Mouse (Mus musculus) macrophage (primary cell): ENCODE measurements around the gene Hoxa3. TPM values are rescaled to one million over a fixed set of nuclear protein-coding genes. Genes with fewer than 3 reads are reported as not detected.

Source experiments
- H3K27ac ChIP-seq: fragments of 350-480 bp; formaldehyde crosslinking; 2 replicates; pipeline ENCODE4 v1.9.0; 2021
- H3K36me3 ChIP-seq: fragments of 350-480 bp; formaldehyde crosslinking; 2 replicates; pipeline ENCODE4 v1.9.0; 2021; ENCODE audit errors: inconsistent target
- H3K4me3 ChIP-seq: fragments of 350-480 bp; formaldehyde crosslinking; 2 replicates; pipeline ENCODE4 v1.9.0; 2021; ENCODE audit errors: inconsistent target
- H3K79me2 ChIP-seq: fragments of 350-480 bp; formaldehyde crosslinking; 2 replicates; pipeline ENCODE4 v1.9.0; 2021; ENCODE audit errors: inconsistent target
- WGBS: methylation state at CpG from one replicate; pipeline ENCODE4 v1.1.7; 2026; ENCODE audit warnings: inconsistent platforms; ENCODE audit not compliant: missing documents; 5-methylcytosine and 5-hydroxymethylcytosine counted together
- polyA plus RNA-seq: library from polyadenylated mRNA; stranded (reverse); fragments of 250-400 nt; gene quantifications from 3 replicates; pipeline ENCODE4 v1.2.4, GENCODE M21; 2018; ENCODE audit warnings: inconsistent platforms

Hoxa3 gene
- polyA plus RNA-seq, 1 experiment from 2014 or later = 0.04 TPM

DNA sequence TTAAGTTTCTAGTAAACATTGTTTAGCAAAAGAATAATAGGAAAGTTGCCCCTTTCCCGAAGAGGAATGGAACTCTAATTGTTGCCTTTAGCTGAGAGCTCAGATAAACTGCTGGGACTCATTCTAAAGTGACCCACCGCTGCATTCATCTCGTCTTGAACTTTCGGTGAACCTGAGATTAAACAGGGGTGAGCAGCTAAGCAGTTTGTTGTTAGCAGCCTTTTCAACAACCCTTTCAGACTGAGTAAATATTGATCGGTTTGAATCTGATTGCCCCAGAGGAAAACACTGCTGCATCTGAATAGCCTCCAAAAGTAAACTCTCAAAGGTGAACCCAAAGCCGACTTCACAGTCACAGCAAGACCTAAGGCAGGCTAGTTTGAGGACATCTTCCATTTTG, 59.9 kb downstream of the Hoxa3 start:
- WGBS = 49% methylated on average over 6 of the region's 6 CpGs
- H3K36me3 ChIP-seq = no peaks in the 10 kb centered on the region
- no peak overlapping the region for H3K4me3 ChIP-seq
- H3K79me2 ChIP-seq = no peaks in the 10 kb centered on the region
- no peak overlapping the region for H3K27ac ChIP-seq

- H3K4me3 ChIP-seq = no peak overlapping the region
- H3K27ac ChIP-seq = no peak overlapping the region
- WGBS = 61% methylated on average over 16 of the region's 16 CpGs
- no peaks in the 10 kb centered on the region for H3K79me2 ChIP-seq
- H3K36me3 ChIP-seq = no peaks in the 10 kb centered on the region
Measured at GRCm38 (mm10) chr6:52152226-52153193, 60.6 kb downstream of the Hoxa3 start.

GRCm38 (mm10) chr6:52151571-52151970, 61.6 kb downstream of the Hoxa3 start:
- Histone ChIP-seq H3K79me2 (no peaks in the 10 kb centered on the region), H3K27ac (no peak overlapping the region)

DNA sequence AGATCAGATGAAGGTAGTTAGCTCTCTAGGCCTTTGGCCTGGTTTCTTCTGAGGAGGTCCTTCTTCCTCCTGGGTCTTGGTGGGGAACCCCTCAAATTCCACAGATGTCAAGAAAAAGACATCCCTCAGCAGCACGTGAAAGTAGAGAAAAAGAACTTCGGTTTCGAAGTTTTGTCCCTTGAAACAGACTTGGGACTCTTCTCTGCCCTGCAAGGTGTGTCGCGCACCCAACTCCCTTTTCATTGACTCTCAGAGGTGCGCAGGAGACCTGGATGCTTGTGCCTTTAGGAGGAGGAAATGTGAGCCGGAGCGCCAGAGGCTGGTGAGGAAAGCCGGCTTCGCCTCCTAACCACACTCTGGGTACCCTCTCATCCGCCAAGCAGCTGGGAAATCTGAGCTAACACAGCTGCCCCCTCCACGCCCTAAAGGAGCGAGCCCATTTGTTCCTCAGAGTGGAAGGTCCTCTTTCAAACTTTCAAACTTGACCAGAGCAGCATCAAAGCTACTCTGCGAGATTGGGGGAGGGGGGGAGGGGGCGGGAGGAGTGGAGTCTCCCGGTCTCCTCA, 62.7 kb downstream of the Hoxa3 start:
- no peaks in the 10 kb centered on the region for H3K79me2 ChIP-seq
- no peak overlapping the region for H3K27ac ChIP-seq
- WGBS = 28% methylated on average over 16 of the region's 16 CpGs

More at GRCm38 (mm10) chr6:52151571-52151970, 61.6 kb downstream of the Hoxa3 start:
- no peak overlapping the region for H3K4me3 ChIP-seq
- 27% methylated on average over 3 of the region's 4 CpGs for WGBS
- no peaks in the 10 kb centered on the region for H3K36me3 ChIP-seq

GRCm38 (mm10) chr6:52139115-52139514, 74.0 kb downstream of the Hoxa3 start:
- Histone ChIP-seq H3K4me3 (no peak overlapping the region), H3K79me2 (no peaks in the 10 kb centered on the region), H3K27ac (no peak overlapping the region), H3K36me3 (no peaks in the 10 kb centered on the region)
- WGBS = 90% methylated on average over 5 of the region's 5 CpGs

More for the DNA sequence above, 62.7 kb downstream of the Hoxa3 start:
- H3K4me3 ChIP-seq = no peak overlapping the region
- no peaks in the 10 kb centered on the region for H3K36me3 ChIP-seq

GRCm38 (mm10) chr6:52138576-52138975, 74.6 kb downstream of the Hoxa3 start:
- WGBS = 93% methylated on average over 10 of the region's 10 CpGs

GRCm38 (mm10) chr6:52137841-52138535, 75.1 kb downstream of the Hoxa3 start:
- Histone ChIP-seq H3K27ac (no peak overlapping the region), H3K79me2 (no peaks in the 10 kb centered on the region), H3K4me3 (no peak overlapping the region), H3K36me3 (no peaks in the 10 kb centered on the region)
- WGBS = 93% methylated on average over 8 of the region's 9 CpGs

More at GRCm38 (mm10) chr6:52138576-52138975, 74.6 kb downstream of the Hoxa3 start:
- Histone ChIP-seq H3K79me2 (no peaks in the 10 kb centered on the region), H3K4me3 (no peak overlapping the region), H3K36me3 (no peaks in the 10 kb centered on the region), H3K27ac (no peak overlapping the region)

- no peak overlapping the region for H3K27ac ChIP-seq
- 93% methylated on average over 4 of the region's 4 CpGs for WGBS
- no peak overlapping the region for H3K4me3 ChIP-seq
- H3K36me3 ChIP-seq = no peaks in the 10 kb centered on the region
- H3K79me2 ChIP-seq = no peaks in the 10 kb centered on the region
Measured at GRCm38 (mm10) chr6:52123673-52124072, 89.5 kb downstream of the Hoxa3 start.

DNA sequence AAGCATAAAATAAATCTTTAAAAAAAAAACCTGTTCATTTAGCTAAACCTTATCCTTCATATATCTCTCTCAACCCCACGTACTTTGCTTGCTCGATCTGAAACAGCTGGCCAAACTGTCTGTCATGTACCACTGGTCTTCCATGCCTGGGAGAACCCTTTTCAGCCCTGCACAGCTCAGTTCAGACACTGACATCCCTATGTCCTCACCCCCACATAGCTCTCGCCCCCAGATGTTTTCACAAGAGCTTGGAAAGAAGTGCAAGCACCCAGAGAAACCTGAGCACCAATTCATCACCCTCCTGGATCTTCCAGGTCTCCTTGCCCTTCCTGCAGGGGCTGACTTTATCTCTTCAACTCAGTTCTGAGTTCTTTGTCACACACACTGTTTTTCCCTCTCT, 92.0 kb downstream of the Hoxa3 start:
- Histone ChIP-seq H3K79me2 (no peaks in the 10 kb centered on the region), H3K36me3 (no peaks in the 10 kb centered on the region), H3K4me3 (no peak overlapping the region), H3K27ac (no peak overlapping the region)
- WGBS = 84% methylated on average over 3 of the region's 3 CpGs

Other genes starting within 250 kb of the Hoxa3 start
- 179 to 449 TPM (median 180 TPM) in 3 replicates for gene Skap2, start 200.8 kb downstream of the Hoxa3 start, polyA plus RNA-seq
- 0.52 to 0.95 TPM (median 0.54 TPM) in 3 replicates for gene Hoxa1, start 55.0 kb downstream of the Hoxa3 start, polyA plus RNA-seq
- not detected in 3 replicates for gene Hoxa2, start 48.5 kb downstream of the Hoxa3 start, polyA plus RNA-seq
- gene 5730596B20Rik, start 35.8 kb downstream of the Hoxa3 start, polyA plus RNA-seq = not detected in 3 replicates
- gene Hoxa4, start 21.6 kb downstream of the Hoxa3 start, polyA plus RNA-seq = 0.26 to 0.34 TPM (median 0.32 TPM) in 3 replicates
- 0.16 TPM in 1 of 3 replicates, not detected in the others for gene Hoxa5, start 8.7 kb downstream of the Hoxa3 start, polyA plus RNA-seq
- not detected in 3 replicates for gene Hoxa6, start 4.6 kb downstream of the Hoxa3 start, polyA plus RNA-seq
- gene Gm28308, start within 50 bp of the Hoxa3 start, polyA plus RNA-seq = not detected in 3 replicates
- gene Hoxa7, start 8.5 kb upstream of the Hoxa3 start, polyA plus RNA-seq = 0.25 to 0.75 TPM (median 0.40 TPM) in 3 replicates
- 0.11 TPM in 1 of 3 replicates, not detected in the others for gene Hoxa9, start 17.8 kb upstream of the Hoxa3 start, polyA plus RNA-seq
- not detected in 3 replicates for gene Hoxa10, start 27.5 kb upstream of the Hoxa3 start, polyA plus RNA-seq
- gene Hoxa11, start 32.5 kb upstream of the Hoxa3 start, polyA plus RNA-seq = not detected in 3 replicates
- gene Hoxa13, start 47.5 kb upstream of the Hoxa3 start, polyA plus RNA-seq = not detected in 3 replicates
- gene Evx1, start 100.2 kb upstream of the Hoxa3 start, polyA plus RNA-seq = not detected in 3 replicates